Mouse (Mus musculus) forebrain, embryonic 11.5 days (tissue): ENCODE data around the gene Hoxb3. TPM values are rescaled to one million over a fixed set of nuclear protein-coding genes. Genes with fewer than 3 reads are reported as not detected.

ENCODE experiments used
- ATAC-seq: fragments of 200-750 bp; cut with Nextera tagmentation; replicated peaks from 2 replicates; pipeline ENCODE4 v1.8.0; 2017; ENCODE audit warnings: moderate TSS enrichment; ENCODE audit not compliant: low FRiP score
- DNase-seq: peaks from one replicate; pipeline ENCODE4 v3.0.0-alpha.2; 2017; ENCODE audit warnings: low spot score
- H3K27ac ChIP-seq: fragments of 300-500 bp; sonication (generic); 2 replicates; pipeline ENCODE4 v1.5.1; 2014; ENCODE audit warnings: low read depth, low read length
- H3K27me3 ChIP-seq: fragments of 300-500 bp; sonication (generic); 2 replicates; pipeline ENCODE4 v1.6.1; 2014; ENCODE audit warnings: mild to moderate bottlenecking, low read length, mixed read lengths; ENCODE audit not compliant: control insufficient read depth, insufficient read depth
- H3K36me3 ChIP-seq: fragments of 300-500 bp; sonication (generic); 2 replicates; pipeline ENCODE4 v1.6.1; 2014; ENCODE audit warnings: mild to moderate bottlenecking, low read length, moderate library complexity, mixed read lengths; ENCODE audit not compliant: control insufficient read depth, insufficient read depth
- H3K4me1 ChIP-seq: fragments of 300-500 bp; sonication (generic); replicated peaks from 2 replicates; pipeline ENCODE4 v1.6.1; 2014; ENCODE audit warnings: low read length, mixed read lengths; ENCODE audit not compliant: control insufficient read depth, insufficient read depth
- H3K4me2 ChIP-seq: fragments of 300-500 bp; sonication (generic); 2 replicates; pipeline ENCODE4 v1.6.1; 2014; ENCODE audit warnings: low read depth, mild to moderate bottlenecking, low read length, moderate library complexity, mixed read lengths; ENCODE audit not compliant: severe bottlenecking
- H3K4me3 ChIP-seq: fragments of 300-500 bp; sonication (generic); 2 replicates; pipeline ENCODE4 v1.5.1; 2014; ENCODE audit warnings: low read depth, low read length
- H3K9ac ChIP-seq: fragments of 300-500 bp; sonication (generic); 2 replicates; pipeline ENCODE4 v1.6.1; 2014; ENCODE audit warnings: low read length
- H3K9me3 ChIP-seq: fragments of 300-500 bp; sonication (generic); 2 replicates; pipeline ENCODE4 v1.6.1; 2016; ENCODE audit warnings: low read length, mixed read lengths; ENCODE audit not compliant: control insufficient read depth
- WGBS: fragments of 180-500 bp; shearing (Covaris S2); extraction: QIAGEN DNeasy Blood & Tissue Kit; methylation state at CpG from one replicate; pipeline ENCODE4 v1.1.7; 2014; 5-methylcytosine and 5-hydroxymethylcytosine counted together
- polyA plus RNA-seq: library from polyadenylated mRNA; unstranded; fragments of >200 nt; fragmentation: Nextera tagmentation; extraction: Ambion mirVana; gene quantifications from 2 replicates; pipeline ENCODE4 v1.2.1, GENCODE M21; 2014

The Hoxb3 gene
- polyA plus RNA-seq, 1 experiment from 2014 or later, result not detected

DNA sequence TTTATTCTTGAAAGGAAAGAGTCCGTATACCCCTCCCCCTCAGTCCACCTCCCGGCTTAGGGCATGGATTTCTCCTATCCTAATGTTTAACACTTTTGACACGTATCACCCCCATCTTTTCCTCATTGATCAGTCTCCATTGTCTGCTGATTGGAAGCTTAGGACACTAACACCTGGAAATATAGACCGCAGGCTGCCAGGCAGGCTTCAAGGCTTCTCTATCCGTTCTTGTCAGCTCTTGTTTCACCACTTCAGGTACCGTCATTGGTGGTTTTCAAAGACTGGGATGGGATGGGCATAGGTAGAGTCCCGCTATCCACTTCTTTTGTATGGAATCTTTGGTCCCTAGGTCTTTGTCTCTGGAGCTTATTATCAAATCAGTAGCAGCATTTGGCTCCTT lies 4.0 kb downstream of the Hoxb3 start:
- WGBS, result 1% methylated on average over 7 of the region's 7 CpGs
- Histone ChIP-seq H3K36me3 (no peaks in the 10 kb centered on the region), H3K4me1 (no peaks in the 10 kb centered on the region), H3K27me3 (peaks cover 99% of the 10 kb centered on the region), H3K4me2 (no peak overlapping the region), H3K9me3 (no peaks in the 10 kb centered on the region), H3K9ac (no peak overlapping the region), H3K27ac (no peak overlapping the region), H3K4me3 (no peak overlapping the region)
- no peak for DNase-seq
- ATAC-seq, result no peak

DNA sequence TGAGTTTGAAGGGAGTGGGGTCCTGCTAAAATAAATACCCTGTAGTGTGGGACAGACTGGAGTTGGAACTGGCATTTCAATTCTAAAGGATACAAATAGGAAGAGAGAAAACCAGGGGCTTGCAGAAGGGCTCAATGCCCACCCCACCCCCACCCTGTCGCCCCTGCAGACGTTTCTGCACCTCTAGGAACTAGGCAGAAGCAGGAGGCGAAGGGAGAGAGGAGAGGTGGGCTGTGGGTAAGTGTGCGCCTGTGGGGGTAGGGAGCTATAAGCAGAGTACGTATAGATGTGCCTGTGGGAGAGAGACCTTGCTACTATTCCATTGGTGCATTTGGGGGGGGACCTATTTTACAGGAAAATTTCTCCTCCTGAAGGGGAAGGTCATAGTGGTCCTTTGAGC lies 4.6 kb downstream of the Hoxb3 start:
- ATAC-seq, result no peak
- Histone ChIP-seq H3K27me3 (peaks cover 99% of the 10 kb centered on the region), H3K4me2 (no peak overlapping the region), H3K4me1 (no peaks in the 10 kb centered on the region), H3K36me3 (no peaks in the 10 kb centered on the region), H3K4me3 (no peak overlapping the region), H3K27ac (no peak overlapping the region), H3K9me3 (no peaks in the 10 kb centered on the region), H3K9ac (no peak overlapping the region)
- WGBS, result 4% methylated on average over 5 of the region's 5 CpGs
- no peak for DNase-seq

DNA sequence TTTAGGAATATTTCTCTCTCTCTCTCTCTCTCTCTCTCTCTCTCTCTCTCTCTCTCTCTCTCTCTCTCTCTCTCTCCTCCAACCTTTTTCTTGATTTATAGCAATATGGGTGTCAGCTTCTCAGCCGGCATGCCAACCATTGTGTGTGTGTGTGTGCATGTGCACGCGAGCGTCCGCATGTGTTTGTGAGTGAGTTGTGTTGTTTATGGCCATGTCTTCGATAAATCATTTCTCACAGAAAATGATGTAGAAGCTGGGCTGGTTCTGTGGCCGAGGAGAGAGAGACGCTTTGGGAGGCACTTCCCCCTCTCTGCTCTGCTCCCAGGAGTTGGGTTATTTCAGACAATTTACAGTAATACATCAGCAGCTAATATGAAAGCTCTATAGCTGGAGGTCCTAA lies 5.5 kb downstream of the Hoxb3 start:
- H3K9ac ChIP-seq, result no peak overlapping the region
- no peaks in the 10 kb centered on the region for H3K4me1 ChIP-seq
- ATAC-seq, result no peak
- H3K9me3 ChIP-seq, result no peaks in the 10 kb centered on the region
- no peak overlapping the region for H3K27ac ChIP-seq
- H3K4me3 ChIP-seq, result no peak overlapping the region
- no peak for DNase-seq
- H3K36me3 ChIP-seq, result no peaks in the 10 kb centered on the region
- H3K27me3 ChIP-seq, result peaks cover 99% of the 10 kb centered on the region
- WGBS, result 6% methylated on average over 8 of the region's 8 CpGs
- H3K4me2 ChIP-seq, result no peak overlapping the region

DNA sequence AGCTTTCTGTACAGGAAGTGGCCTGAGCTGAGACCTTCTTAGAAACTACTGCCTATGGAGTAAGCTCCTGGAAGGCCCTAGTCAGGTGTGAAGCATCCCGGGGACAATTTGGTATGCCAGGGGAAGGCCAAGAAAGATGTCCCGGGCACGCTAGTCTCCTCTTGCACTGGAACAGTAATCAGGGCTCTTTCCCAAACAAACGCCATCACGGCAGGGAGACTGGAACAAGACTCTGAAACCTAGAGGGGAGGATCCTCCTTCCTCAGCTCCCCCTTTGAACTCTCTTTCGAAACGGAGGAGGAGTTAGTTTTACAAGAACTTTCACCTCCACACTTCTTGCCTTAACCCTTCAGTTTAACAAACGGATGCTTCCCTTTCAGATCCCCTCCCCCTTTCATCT lies 9.0 kb downstream of the Hoxb3 start:
- H3K4me1 ChIP-seq, result no peaks in the 10 kb centered on the region
- H3K27me3 ChIP-seq, result peaks cover 100% of the 10 kb centered on the region
- 2% methylated on average over 8 of the region's 8 CpGs for WGBS
- H3K9ac ChIP-seq, result no peak overlapping the region
- H3K4me2 ChIP-seq, result no peak overlapping the region
- no peak overlapping the region for H3K27ac ChIP-seq
- H3K36me3 ChIP-seq, result no peaks in the 10 kb centered on the region
- no peaks in the 10 kb centered on the region for H3K9me3 ChIP-seq
- ATAC-seq (no peak), DNase-seq (no peak)
- no peak overlapping the region for H3K4me3 ChIP-seq

DNA sequence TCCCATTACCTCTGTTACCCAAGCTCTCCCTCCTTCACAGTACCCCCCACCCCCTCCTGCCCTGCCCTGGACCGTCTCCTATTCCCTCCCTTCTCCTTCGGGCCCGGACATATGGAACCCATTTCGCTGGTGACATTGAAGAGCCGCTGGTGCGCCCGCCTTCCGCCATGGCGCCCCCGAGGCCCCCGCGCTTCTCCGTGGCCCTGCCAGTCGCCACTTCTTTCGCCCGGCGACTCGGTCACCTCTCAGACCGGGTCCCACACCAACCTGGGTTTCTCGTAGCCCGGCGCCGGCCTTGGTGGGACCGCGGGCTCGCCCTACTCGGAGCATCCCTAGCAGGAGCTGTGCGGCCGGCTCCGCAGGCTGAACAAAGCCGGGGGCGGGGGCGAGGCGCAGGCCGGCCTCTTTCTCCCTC lies 9.5 kb downstream of the Hoxb3 start:
- Histone ChIP-seq H3K27me3 (peaks cover 100% of the 10 kb centered on the region), H3K9ac (no peak overlapping the region), H3K36me3 (no peaks in the 10 kb centered on the region), H3K4me3 (peak overlapping the region; percentile 1; the same call in 1 of the 2 replicates), H3K27ac (no peak overlapping the region), H3K9me3 (no peaks in the 10 kb centered on the region), H3K4me1 (no peaks in the 10 kb centered on the region), H3K4me2 (no peak overlapping the region)
- no peak for DNase-seq
- no peak for ATAC-seq
- under 1% methylated on average over 35 of the region's 35 CpGs for WGBS

DNA sequence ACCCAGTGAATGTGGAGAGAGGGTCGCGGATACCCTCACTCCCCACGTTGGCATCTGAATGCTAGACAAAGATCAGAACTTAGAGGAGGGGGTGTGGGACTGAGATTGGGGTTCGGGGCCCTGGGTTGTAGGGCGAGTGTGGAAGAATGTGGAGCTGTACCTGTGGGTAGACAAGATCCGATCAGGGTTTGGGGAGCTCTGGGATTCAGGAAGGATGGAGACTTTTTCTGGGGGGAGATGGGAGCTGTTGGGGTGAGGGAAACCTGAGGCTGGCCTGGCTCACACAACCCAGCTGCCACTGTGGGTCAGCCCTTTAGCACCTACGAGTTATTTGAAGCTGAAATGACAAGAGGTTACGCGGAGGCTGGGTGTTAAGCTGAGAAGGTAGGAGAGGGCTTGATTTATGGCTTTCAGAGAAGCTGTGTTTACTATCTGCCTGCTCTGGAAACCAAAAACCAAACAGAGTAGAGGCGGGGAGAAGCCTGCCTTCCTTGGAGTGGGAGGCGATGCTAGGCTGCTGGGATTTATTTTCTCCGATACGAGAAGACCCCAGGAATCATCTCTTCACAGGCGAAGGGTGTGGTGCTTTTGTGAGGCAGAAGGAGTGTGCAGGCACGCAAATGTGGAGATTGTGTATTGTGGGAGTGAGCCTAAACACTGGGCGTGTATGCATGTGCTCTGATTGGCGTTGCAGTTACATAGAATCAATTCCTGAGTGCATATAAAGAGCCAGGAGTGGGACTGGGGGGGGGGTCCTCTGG lies 10.3 kb downstream of the Hoxb3 start:
- H3K27ac ChIP-seq, result no peak overlapping the region
- ATAC-seq (no peak), DNase-seq (no peak)
- 1% methylated on average over 17 of the region's 17 CpGs for WGBS
- no peaks in the 10 kb centered on the region for H3K9me3 ChIP-seq
- no peaks in the 10 kb centered on the region for H3K4me1 ChIP-seq
- H3K9ac ChIP-seq, result no peak overlapping the region
- no peaks in the 10 kb centered on the region for H3K36me3 ChIP-seq
- H3K27me3 ChIP-seq, result peaks cover 100% of the 10 kb centered on the region
- H3K4me3 ChIP-seq, result peak overlapping the region; percentile 1; the same call in 1 of the 2 replicates
- no peak overlapping the region for H3K4me2 ChIP-seq

DNA sequence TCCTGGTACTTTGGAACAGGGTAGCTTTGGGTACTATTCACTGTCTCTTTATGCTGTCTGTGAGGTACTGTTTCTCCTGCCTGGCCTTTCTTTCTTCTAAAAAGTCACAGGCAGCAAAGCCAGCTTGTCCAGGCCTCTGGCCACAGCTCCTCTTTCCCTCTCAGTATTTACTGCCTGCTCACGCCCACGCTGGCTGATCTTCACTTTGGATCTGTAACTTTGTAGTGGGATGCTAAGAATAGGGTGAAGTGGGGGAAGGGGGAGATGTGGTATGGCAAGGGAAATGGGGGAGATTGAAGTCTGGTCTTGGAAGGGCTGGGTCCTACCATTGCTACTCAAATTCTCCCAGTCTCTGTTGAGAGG lies 10.9 kb downstream of the Hoxb3 start:
- WGBS, result 3% methylated on average over 2 of the region's 2 CpGs
- Histone ChIP-seq H3K9me3 (no peaks in the 10 kb centered on the region), H3K27me3 (peaks cover 100% of the 10 kb centered on the region), H3K9ac (no peak overlapping the region), H3K4me2 (no peak overlapping the region), H3K36me3 (no peaks in the 10 kb centered on the region), H3K4me3 (no peak overlapping the region), H3K27ac (no peak overlapping the region), H3K4me1 (no peaks in the 10 kb centered on the region)
- DNase-seq, result no peak
- ATAC-seq, result no peak

DNA sequence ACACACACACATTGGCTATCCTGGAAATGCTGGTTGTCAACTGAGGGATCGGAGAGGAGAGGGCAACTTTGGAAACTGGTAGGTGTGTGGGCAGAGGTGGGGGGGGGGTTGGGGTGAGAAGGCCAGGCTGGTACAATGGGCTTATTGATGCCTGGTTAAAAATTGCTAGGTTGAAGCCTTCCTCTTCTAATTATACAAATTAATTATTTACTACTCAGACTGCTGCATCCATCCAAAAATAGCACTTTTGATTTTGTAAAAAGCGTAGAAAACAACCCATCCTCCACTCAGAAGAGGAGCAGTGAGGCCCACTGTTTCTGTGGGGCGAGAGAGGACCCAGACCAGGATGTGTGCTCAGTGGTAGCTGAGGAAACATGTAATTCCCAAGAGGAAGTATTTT lies 11.9 kb downstream of the Hoxb3 start:
- no peaks in the 10 kb centered on the region for H3K9me3 ChIP-seq
- no peak overlapping the region for H3K9ac ChIP-seq
- H3K4me1 ChIP-seq, result no peaks in the 10 kb centered on the region
- no peaks in the 10 kb centered on the region for H3K36me3 ChIP-seq
- H3K4me2 ChIP-seq, result no peak overlapping the region
- DNase-seq (no peak), ATAC-seq (no peak)
- H3K27ac ChIP-seq, result no peak overlapping the region
- H3K27me3 ChIP-seq, result peaks cover 100% of the 10 kb centered on the region
- whole genome bisulfite sequencing, result 35% methylated on average over 3 of the region's 3 CpGs
- H3K4me3 ChIP-seq, result no peak overlapping the region

DNA sequence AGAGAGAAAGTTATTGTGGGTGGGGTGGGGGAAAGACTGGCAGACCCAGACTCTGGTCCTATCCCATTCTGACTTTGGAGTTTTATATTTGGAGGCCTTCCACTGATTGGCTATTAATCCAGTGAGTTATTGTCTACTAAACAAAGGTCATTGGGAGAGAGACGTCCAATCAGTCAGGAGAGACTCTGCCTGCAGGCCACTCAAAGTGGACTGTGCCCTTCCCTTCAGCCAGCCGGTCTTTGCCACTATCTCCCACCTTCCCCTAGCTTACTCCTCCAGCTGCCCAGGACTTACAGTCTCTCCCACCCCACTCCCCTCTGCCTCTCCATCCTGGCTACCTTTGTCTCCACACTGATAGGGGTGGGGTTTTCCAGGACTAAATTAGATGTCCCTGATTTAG lies 13.5 kb downstream of the Hoxb3 start:
- Histone ChIP-seq H3K27me3 (peaks cover 97% of the 10 kb centered on the region), H3K4me2 (no peak overlapping the region), H3K4me3 (no peak overlapping the region), H3K36me3 (no peaks in the 10 kb centered on the region), H3K27ac (no peak overlapping the region), H3K9me3 (no peaks in the 10 kb centered on the region), H3K9ac (no peak overlapping the region), H3K4me1 (0 out of 2 replicates have a peak, but pooled peaks cover 2% of the 10 kb centered on the region)
- 4% methylated on average over 2 of the region's 2 CpGs for WGBS
- no peak for DNase-seq
- no peak for ATAC-seq
